Mouse (Mus musculus): ENCODE measurements around the gene Adamts16.

DNA sequence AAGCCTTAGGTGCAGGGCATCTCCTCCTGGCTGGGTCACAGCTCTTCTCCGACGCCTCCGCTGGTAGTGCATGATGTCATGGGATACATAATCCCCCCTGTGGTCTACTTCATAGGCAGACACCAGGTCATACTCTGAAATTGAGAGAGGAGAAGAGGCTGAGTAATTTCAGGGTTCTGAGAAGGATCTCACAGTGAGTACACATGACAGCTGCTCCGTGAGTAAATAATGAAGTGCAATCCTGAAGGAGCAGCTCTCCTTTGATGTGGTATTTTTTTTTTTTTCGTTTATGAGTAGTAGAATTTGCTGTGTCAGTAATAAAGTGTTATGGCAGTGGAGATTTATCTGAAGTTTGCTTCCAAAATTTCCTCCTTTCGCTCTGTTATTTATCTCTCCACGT is 5.4 kb downstream of the Adamts16 start:
- TF ChIP-seq CTCF (IDR thresholded peaks at IDR 0.05; ENCODE audit: insufficient read depth, low read length) = no peak
- TF ChIP-seq POLR2A (IDR thresholded peaks at IDR 0.05; ENCODE audit: borderline replicate concordance, extremely low read depth, low read depth, low read length) = no peak
